Mouse (Mus musculus) hindbrain, postnatal 0 days (tissue): Measurements from ENCODE around the gene Mrps34. TPM values are rescaled to one million over a fixed set of nuclear protein-coding genes. Genes with fewer than 3 reads are reported as not detected.
"Not testable (repeated sequence)": the region's sequence is repeated elsewhere in the genome, so short reads cannot be mapped to it uniquely, and the experiment has no call there.

Experiments
- ATAC-seq: fragments of 200-750 bp; cut with Nextera tagmentation; 2 replicates; pipeline ENCODE4 v1.8.0; 2017; ENCODE audit warnings: mild to moderate bottlenecking, moderate TSS enrichment, moderate library complexity
- DNase-seq: peaks from one replicate; pipeline ENCODE4 v3.0.0-alpha.2; 2015; ENCODE audit warnings: low spot score
- H3K27ac ChIP-seq: fragments of 300-500 bp; sonication (generic); 2 replicates; pipeline ENCODE4 v1.5.1; 2014; ENCODE audit warnings: mild to moderate bottlenecking
- H3K27me3 ChIP-seq: fragments of 300-500 bp; sonication (generic); 2 replicates; pipeline ENCODE4 v1.6.1; 2014; ENCODE audit warnings: low read length, mixed read lengths; ENCODE audit not compliant: insufficient read depth
- H3K36me3 ChIP-seq: fragments of 300-500 bp; sonication (generic); 2 replicates; pipeline ENCODE4 v1.6.1; 2014; ENCODE audit warnings: low read length, mixed read lengths; ENCODE audit not compliant: insufficient read depth
- H3K4me1 ChIP-seq: fragments of 300-500 bp; sonication (generic); 2 replicates; pipeline ENCODE4 v1.6.1; 2014; ENCODE audit warnings: antibody characterized with exemption, low read length, mixed read lengths; ENCODE audit not compliant: insufficient read depth
- H3K4me2 ChIP-seq: fragments of 300-500 bp; sonication (generic); 2 replicates; pipeline ENCODE4 v1.6.1; 2014; ENCODE audit warnings: low read depth, mild to moderate bottlenecking, low read length, moderate library complexity, mixed read lengths
- H3K4me3 ChIP-seq: fragments of 300-500 bp; sonication (generic); 2 replicates; pipeline ENCODE4 v1.5.1; 2014; ENCODE audit warnings: low read length
- H3K9ac ChIP-seq: fragments of 300-500 bp; sonication (generic); replicated peaks from 2 replicates; pipeline ENCODE4 v1.6.1; 2014; ENCODE audit warnings: mild to moderate bottlenecking, low read length, moderate library complexity, mixed read lengths
- H3K9me3 ChIP-seq: fragments of 300-500 bp; sonication (generic); 2 replicates; pipeline ENCODE4 v1.6.1; 2016; ENCODE audit warnings: low read length, mixed read lengths
- CTCF ChIP-seq: IDR thresholded peaks from 2 replicates; pipeline ENCODE4 v1.5.1; 2016; ENCODE audit warnings: antibody characterized with exemption, control low read depth, low read depth
- WGBS: fragments of 180-500 bp; shearing (Covaris S2); extraction: QIAGEN DNeasy Blood & Tissue Kit; methylation state at CpG from one replicate; pipeline ENCODE4 v1.1.7; 2014; 5-methylcytosine and 5-hydroxymethylcytosine counted together
- polyA plus RNA-seq: library from polyadenylated mRNA; unstranded; fragments of >200 nt; fragmentation: Nextera tagmentation; extraction: Ambion mirVana; gene quantifications from 2 replicates; pipeline ENCODE4 v1.2.1, GENCODE M21; 2015
- total RNA-seq: library from RNA; depleted of rRNA; stranded (reverse); fragments of >200 nt; gene quantifications from 2 replicates; pipeline ENCODE4 v1.2.3, GENCODE M21; 2014; rRNA removed

Gene Mrps34
- total and polyA plus RNA-seq, 2 experiments from 2014 or later: 37.8 to 124 TPM

DNA sequence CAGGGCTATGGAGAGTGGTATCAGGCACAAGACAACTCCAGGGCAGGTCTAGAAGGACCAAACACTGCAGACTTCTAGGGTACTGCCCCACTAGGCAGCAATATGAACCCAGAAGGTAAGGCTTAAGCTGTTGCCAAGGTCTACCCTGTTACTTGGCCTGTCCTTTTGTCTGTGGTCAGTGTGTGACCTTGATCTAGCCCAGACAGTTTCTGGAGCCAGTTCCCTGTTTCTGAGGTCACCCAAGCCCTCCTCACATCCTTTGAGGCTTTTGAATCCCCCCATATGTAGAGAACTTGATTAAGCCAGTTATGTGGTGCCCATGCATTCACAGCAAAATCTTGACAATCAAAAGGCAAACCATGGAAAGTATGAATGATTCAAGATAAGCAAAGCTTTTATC is 40.8 kb downstream of the Mrps34 start:
- Histone ChIP-seq H3K36me3 (no peaks in the 10 kb centered on the region), H3K9me3 (no peaks in the 10 kb centered on the region), H3K4me2 (peak overlapping the region; percentile 77), H3K4me1 (peaks cover 13% of the 10 kb centered on the region), H3K27ac (no peak overlapping the region), H3K27me3 (no peaks in the 10 kb centered on the region), H3K9ac (peak overlapping the region; percentile 83), H3K4me3 (peak overlapping the region; percentile 83)
- no peak for TF ChIP-seq CTCF
- ATAC-seq (no peak), DNase-seq (no peak)

DNA sequence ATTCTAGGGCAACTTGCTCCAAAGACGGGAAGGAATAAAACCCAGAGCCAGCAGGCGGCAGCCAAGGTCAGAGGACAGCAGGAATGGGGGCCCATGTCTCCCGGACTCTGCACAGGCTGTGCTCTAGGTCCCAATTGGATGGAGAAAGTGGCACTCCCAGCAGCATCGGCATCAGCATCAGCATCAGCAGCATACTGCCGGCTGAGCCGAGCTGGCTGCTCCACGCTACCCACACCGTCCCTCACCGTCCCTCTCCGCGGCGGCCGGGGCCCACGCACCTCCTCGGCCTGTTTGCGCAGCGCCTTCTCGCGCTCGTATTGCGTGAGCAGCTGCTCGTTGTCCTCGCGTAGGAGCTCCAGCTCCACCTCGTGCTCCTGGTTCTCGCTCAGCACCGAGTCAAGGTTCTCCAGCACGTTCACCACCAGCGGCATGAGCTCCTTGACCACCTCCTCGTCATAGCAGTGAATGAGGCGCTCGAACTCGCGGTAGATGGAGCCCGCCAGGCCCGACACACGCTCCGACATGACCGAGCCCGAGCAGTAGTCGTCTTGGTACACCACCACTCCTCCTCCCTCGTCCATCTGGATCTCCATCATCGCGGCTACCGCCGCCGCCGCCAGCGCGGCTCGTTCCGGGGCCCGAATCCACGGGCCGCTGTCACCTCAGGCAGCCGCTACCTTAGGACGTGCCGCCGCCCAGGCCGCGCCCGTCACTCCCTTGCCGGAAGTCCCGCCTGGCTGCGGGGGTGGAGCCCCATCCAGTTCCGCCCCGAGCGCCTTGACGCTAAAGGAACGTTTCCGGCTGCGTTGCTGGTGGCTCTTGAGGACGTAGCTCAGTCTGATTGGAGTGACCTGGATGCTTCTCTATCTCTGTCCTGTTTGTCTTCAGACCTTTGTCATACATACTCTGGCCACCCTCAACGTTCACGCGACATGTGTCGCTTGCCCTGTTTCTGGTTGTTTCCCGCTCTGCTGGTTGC is 41.6 kb downstream of the Mrps34 start, which contains the start of gene Mapk8ip3:
TSS of gene Mapk8ip3 (minus strand) at position 719 of the 979 bp plus-strand sequence.
- H3K27me3 ChIP-seq: no peaks in the 10 kb centered on the region
- H3K9ac ChIP-seq: peak within 1 kb of the TSS; percentile 83
- H3K4me1 ChIP-seq: peaks cover 13% of the 10 kb centered on the region
- WGBS: under 1% methylated on average over 78 of the region's 78 CpGs
- peak within 1 kb of the TSS; percentile 77 for H3K4me2 ChIP-seq
- DNase-seq (peak; percentile 97), ATAC-seq (peak; percentile 98)
- H3K27ac ChIP-seq: peak within 1 kb of the TSS; percentile 92
- peak within 1 kb of the TSS; percentile 83 for H3K4me3 ChIP-seq
- TF ChIP-seq CTCF: peak; percentile 32
- no peaks in the 10 kb centered on the region for H3K36me3 ChIP-seq
- H3K9me3 ChIP-seq: no peaks in the 10 kb centered on the region

DNA sequence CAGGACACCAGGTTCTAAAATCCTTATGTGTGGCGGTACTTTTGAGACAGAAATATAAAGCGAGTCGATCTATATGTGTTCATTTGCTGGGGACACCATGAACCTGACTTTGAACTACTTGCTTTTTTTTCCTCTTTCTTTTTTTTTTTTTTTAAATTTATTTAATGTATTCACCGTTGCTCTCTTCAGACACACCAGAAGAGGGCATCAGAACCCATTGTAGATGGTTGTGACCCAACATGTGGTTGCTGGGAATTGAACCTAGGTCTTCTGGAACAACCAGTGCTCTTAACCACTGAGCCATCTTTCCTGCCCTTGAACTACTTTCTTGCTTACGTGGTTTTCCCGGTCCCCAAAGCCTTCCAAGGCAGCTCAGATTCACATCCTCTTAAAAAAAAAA is 42.4 kb downstream of the Mrps34 start:
- H3K9ac ChIP-seq: peak overlapping the region; percentile 83
- 44% methylated on average over 6 of the region's 6 CpGs for WGBS
- peak overlapping the region; percentile 92 for H3K27ac ChIP-seq
- H3K4me3 ChIP-seq: peak overlapping the region; percentile 83
- ATAC-seq (no peak), DNase-seq (no peak)
- no peaks in the 10 kb centered on the region for H3K9me3 ChIP-seq
- peaks cover 13% of the 10 kb centered on the region for H3K4me1 ChIP-seq
- H3K4me2 ChIP-seq: peak overlapping the region; percentile 77
- TF ChIP-seq CTCF: peak; percentile 46
- H3K36me3 ChIP-seq: no peaks in the 10 kb centered on the region
- no peaks in the 10 kb centered on the region for H3K27me3 ChIP-seq

DNA sequence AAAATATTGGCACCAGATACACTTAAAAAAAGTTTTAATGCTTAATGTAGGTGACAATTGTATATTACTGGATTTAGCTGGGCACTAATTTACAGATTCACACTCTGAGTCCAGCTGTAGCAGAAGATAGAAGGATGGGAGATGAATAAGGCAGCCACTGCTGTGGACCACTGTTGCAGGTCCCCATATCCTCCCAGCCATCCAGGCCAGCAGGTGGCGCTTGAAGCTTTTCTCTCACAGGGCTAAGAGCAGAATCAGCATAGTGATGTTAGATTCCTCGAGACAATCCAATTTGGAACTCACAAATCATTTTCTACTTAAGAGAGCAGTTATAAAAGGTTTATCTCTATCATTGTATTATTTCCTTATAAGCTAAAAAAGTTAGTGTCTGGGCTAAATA is 47.5 kb downstream of the Mrps34 start:
- not testable (repeated sequence) for H3K27ac ChIP-seq, H3K4me2 ChIP-seq, H3K4me3 ChIP-seq, H3K27me3 ChIP-seq, H3K9me3 ChIP-seq, H3K36me3 ChIP-seq, H3K4me1 ChIP-seq, H3K9ac ChIP-seq
- DNase-seq: peak; percentile 15
- peak; percentile 72 for TF ChIP-seq CTCF
- WGBS: 17% methylated on average over 2 of the region's 2 CpGs
- ATAC-seq: peak; percentile 77

DNA sequence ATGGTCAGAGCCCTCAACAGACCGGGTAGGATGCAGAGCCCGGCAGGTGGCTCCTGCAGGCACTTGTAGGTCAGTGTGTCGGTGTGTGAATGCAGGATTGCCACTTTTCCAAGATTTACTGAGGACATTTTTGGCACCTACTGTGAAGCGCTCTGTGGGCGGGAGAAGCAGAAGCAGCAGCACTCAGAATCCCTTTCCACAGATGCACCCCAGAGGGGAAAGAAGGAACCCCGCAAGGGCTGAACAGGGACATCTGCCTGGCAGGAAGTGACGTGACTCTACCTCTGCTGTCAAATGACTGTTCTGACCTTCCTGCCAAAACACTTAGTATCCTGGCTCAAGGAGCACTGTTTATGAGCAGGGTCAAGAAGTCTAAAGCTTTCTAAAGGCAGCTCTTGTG is 48.1 kb downstream of the Mrps34 start:
- ATAC-seq: no peak
- H3K36me3 ChIP-seq: peaks cover 13% of the 10 kb centered on the region
- no peak overlapping the region for H3K4me3 ChIP-seq
- no peak overlapping the region for H3K9ac ChIP-seq
- no peak for DNase-seq
- H3K4me1 ChIP-seq: no peaks in the 10 kb centered on the region
- no peak overlapping the region for H3K4me2 ChIP-seq
- no peaks in the 10 kb centered on the region for H3K9me3 ChIP-seq
- WGBS: 88% methylated on average over 7 of the region's 7 CpGs
- no peak overlapping the region for H3K27ac ChIP-seq
- H3K27me3 ChIP-seq: no peaks in the 10 kb centered on the region
- no peak for TF ChIP-seq CTCF

DNA sequence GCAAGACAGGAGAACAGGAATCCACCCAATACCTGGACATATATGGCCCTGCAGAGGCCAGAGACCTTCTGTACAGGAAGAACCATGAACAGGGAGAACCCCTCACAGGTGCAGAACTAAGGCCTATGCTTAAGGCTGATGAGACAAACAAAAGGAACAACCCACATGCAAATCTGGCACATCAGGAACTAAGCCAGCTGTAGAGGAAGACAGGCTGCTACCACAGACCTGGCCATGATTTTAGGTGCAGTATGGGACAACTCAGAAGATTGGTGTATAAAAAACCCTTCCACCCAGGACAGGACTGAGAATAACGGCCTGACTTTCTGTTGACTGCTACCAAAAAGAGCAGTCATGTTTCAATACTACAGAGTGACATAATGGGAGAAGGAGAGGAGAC is 48.7 kb downstream of the Mrps34 start:
- peaks cover 19% of the 10 kb centered on the region for H3K36me3 ChIP-seq
- H3K9ac ChIP-seq, H3K4me2 ChIP-seq, H3K27me3 ChIP-seq, H3K4me3 ChIP-seq, H3K9me3 ChIP-seq, DNase-seq, ATAC-seq, H3K27ac ChIP-seq, H3K4me1 ChIP-seq: not testable (repeated sequence)
- WGBS: 85% methylated on average over 1 of the region's 1 CpGs

Other genes starting within 250 kb of the Mrps34 start
- 72.8 and 91.1 TPM in 2 replicates for gene Slc9a3r2, start 244.8 kb upstream of the Mrps34 start, total RNA-seq
- gene Slc9a3r2, start 244.8 kb upstream of the Mrps34 start, polyA plus RNA-seq: 57.6 and 60.6 TPM in 2 replicates
- 0.78 TPM in 1 of 2 replicates, not detected in the other for gene Npw, start 236.7 kb upstream of the Mrps34 start, total RNA-seq
- 0.65 and 0.81 TPM in 2 replicates for gene Npw, start 236.7 kb upstream of the Mrps34 start, polyA plus RNA-seq
- 40.9 and 47.0 TPM in 2 replicates for gene Zfp598, start 225.4 kb upstream of the Mrps34 start, total RNA-seq
- 14.2 and 14.6 TPM in 2 replicates for gene Zfp598, start 225.4 kb upstream of the Mrps34 start, polyA plus RNA-seq
- gene Syngr3, start 205.2 kb upstream of the Mrps34 start, total RNA-seq: 331 and 347 TPM in 2 replicates
- 280 and 294 TPM in 2 replicates for gene Syngr3, start 205.2 kb upstream of the Mrps34 start, polyA plus RNA-seq
- 21.1 and 26.1 TPM in 2 replicates for gene Gfer, start 199.0 kb upstream of the Mrps34 start, total RNA-seq
- gene Gfer, start 199.0 kb upstream of the Mrps34 start, polyA plus RNA-seq: 39.7 and 41.4 TPM in 2 replicates
- 6.1 and 8.1 TPM in 2 replicates for gene Noxo1, start 198.9 kb upstream of the Mrps34 start, total RNA-seq
- 1.4 and 2.2 TPM in 2 replicates for gene Noxo1, start 198.9 kb upstream of the Mrps34 start, polyA plus RNA-seq
- 53.2 and 55.2 TPM in 2 replicates for gene Tbl3, start 187.5 kb upstream of the Mrps34 start, total RNA-seq
- gene Tbl3, start 187.5 kb upstream of the Mrps34 start, polyA plus RNA-seq: 43.5 and 49.2 TPM in 2 replicates
- not detected in 2 replicates for gene Rnf151, start 177.1 kb upstream of the Mrps34 start, total RNA-seq
- not detected in 2 replicates for gene Rnf151, start 177.1 kb upstream of the Mrps34 start, polyA plus RNA-seq
- gene Rps2, start 177.0 kb upstream of the Mrps34 start, total RNA-seq: 2,181 and 2,600 TPM in 2 replicates
- 809 and 820 TPM in 2 replicates for gene Rps2, start 177.0 kb upstream of the Mrps34 start, polyA plus RNA-seq
- gene Ndufb10, start 170.6 kb upstream of the Mrps34 start, total RNA-seq: 135 and 157 TPM in 2 replicates
- 353 and 356 TPM in 2 replicates for gene Ndufb10, start 170.6 kb upstream of the Mrps34 start, polyA plus RNA-seq
- gene Rpl3l, start 167.3 kb upstream of the Mrps34 start, total RNA-seq: 1.3 TPM in 1 of 2 replicates, not detected in the other
- 0.41 and 0.52 TPM in 2 replicates for gene Rpl3l, start 167.3 kb upstream of the Mrps34 start, polyA plus RNA-seq
- gene Msrb1, start 158.5 kb upstream of the Mrps34 start, total RNA-seq: 17.0 and 19.6 TPM in 2 replicates
- gene Msrb1, start 158.5 kb upstream of the Mrps34 start, polyA plus RNA-seq: 22.7 and 25.5 TPM in 2 replicates
- not detected in 2 replicates for gene Hs3st6, start 142.1 kb upstream of the Mrps34 start, total RNA-seq
- gene Hs3st6, start 142.1 kb upstream of the Mrps34 start, polyA plus RNA-seq: 0.43 and 0.47 TPM in 2 replicates
- not detected in 2 replicates for gene Meiob, start 90.8 kb upstream of the Mrps34 start, total RNA-seq
- gene Meiob, start 90.8 kb upstream of the Mrps34 start, polyA plus RNA-seq: 0.10 TPM in 1 of 2 replicates, not detected in the other
- gene Hagh, start 55.0 kb upstream of the Mrps34 start, total RNA-seq: 64.8 and 93.5 TPM in 2 replicates
- 82.4 and 84.2 TPM in 2 replicates for gene Hagh, start 55.0 kb upstream of the Mrps34 start, polyA plus RNA-seq
- gene Fahd1, start 44.8 kb upstream of the Mrps34 start, total RNA-seq: 16.6 and 25.7 TPM in 2 replicates
- gene Fahd1, start 44.8 kb upstream of the Mrps34 start, polyA plus RNA-seq: 20.2 and 22.2 TPM in 2 replicates
- 0.52 TPM in 1 of 2 replicates, not detected in the other for gene Igfals, start 29.1 kb upstream of the Mrps34 start, total RNA-seq
- 0.18 and 0.29 TPM in 2 replicates for gene Igfals, start 29.1 kb upstream of the Mrps34 start, polyA plus RNA-seq
- 35.7 and 52.7 TPM in 2 replicates for gene Nubp2, start 8.8 kb upstream of the Mrps34 start, total RNA-seq
- 63.5 and 65.0 TPM in 2 replicates for gene Nubp2, start 8.8 kb upstream of the Mrps34 start, polyA plus RNA-seq
- gene Spsb3, start 8.5 kb upstream of the Mrps34 start, total RNA-seq: 122 and 135 TPM in 2 replicates
- 90.6 and 94.9 TPM in 2 replicates for gene Spsb3, start 8.5 kb upstream of the Mrps34 start, polyA plus RNA-seq
- 34.9 and 49.5 TPM in 2 replicates for gene Eme2, start within 50 bp of the Mrps34 start, total RNA-seq
- gene Eme2, start within 50 bp of the Mrps34 start, polyA plus RNA-seq: 21.4 and 24.3 TPM in 2 replicates
- 66.1 and 67.0 TPM in 2 replicates for gene Nme3, start 1.4 kb downstream of the Mrps34 start, total RNA-seq
- gene Nme3, start 1.4 kb downstream of the Mrps34 start, polyA plus RNA-seq: 92.6 and 95.1 TPM in 2 replicates
- 165 and 177 TPM in 2 replicates for gene Mapk8ip3, start 41.9 kb downstream of the Mrps34 start, total RNA-seq
- gene Mapk8ip3, start 41.9 kb downstream of the Mrps34 start, polyA plus RNA-seq: 62.0 and 62.4 TPM in 2 replicates
- 57.0 and 61.2 TPM in 2 replicates for gene Jpt2, start 65.6 kb downstream of the Mrps34 start, total RNA-seq
- 63.1 and 68.5 TPM in 2 replicates for gene Jpt2, start 65.6 kb downstream of the Mrps34 start, polyA plus RNA-seq
- 24.4 and 26.7 TPM in 2 replicates for gene Cramp1l, start 120.7 kb downstream of the Mrps34 start, total RNA-seq
- gene Cramp1l, start 120.7 kb downstream of the Mrps34 start, polyA plus RNA-seq: 3.7 TPM in 2 replicates
- gene Ift140, start 121.0 kb downstream of the Mrps34 start, total RNA-seq: 27.0 and 37.3 TPM in 2 replicates
- gene Ift140, start 121.0 kb downstream of the Mrps34 start, polyA plus RNA-seq: 13.1 and 13.4 TPM in 2 replicates
- gene Tmem204, start 188.5 kb downstream of the Mrps34 start, total RNA-seq: 15.4 and 21.5 TPM in 2 replicates
- gene Tmem204, start 188.5 kb downstream of the Mrps34 start, polyA plus RNA-seq: 11.5 and 11.7 TPM in 2 replicates
- gene Telo2, start 220.9 kb downstream of the Mrps34 start, total RNA-seq: 46.9 and 59.3 TPM in 2 replicates
- gene Telo2, start 220.9 kb downstream of the Mrps34 start, polyA plus RNA-seq: 32.5 and 33.1 TPM in 2 replicates
- gene Ptx4, start 225.6 kb downstream of the Mrps34 start, total RNA-seq: 0.63 TPM in 1 of 2 replicates, not detected in the other
- gene Ptx4, start 225.6 kb downstream of the Mrps34 start, polyA plus RNA-seq: 0.21 and 0.26 TPM in 2 replicates
- 34.9 and 40.6 TPM in 2 replicates for gene Clcn7, start 238.3 kb downstream of the Mrps34 start, total RNA-seq
- gene Clcn7, start 238.3 kb downstream of the Mrps34 start, polyA plus RNA-seq: 22.9 and 23.3 TPM in 2 replicates